Mouse (Mus musculus): Measurements from ENCODE around the gene Gm38392. TPM values are rescaled to one million over a fixed set of nuclear protein-coding genes. Genes with fewer than 3 reads are reported as not detected.

The Gm38392 gene
- polyA plus RNA-seq (2015; fragmentation: Nextera tagmentation; extraction: Ambion mirVana): 0.23 and 0.33 TPM in 2 replicates

- Histone ChIP-seq H3K4me1 (replicated peaks) (no peaks in the 10 kb centered on the region), H3K36me3 (no peaks in the 10 kb centered on the region), H3K4me3 (no peak within 1 kb of the TSS), H3K9ac (no peak within 1 kb of the TSS), H3K27me3 (no peaks in the 10 kb centered on the region), H3K9me3 (no peaks in the 10 kb centered on the region), H3K4me2 (no peak within 1 kb of the TSS), H3K27ac (replicated peaks) (no peak within 1 kb of the TSS)
- no peak for ATAC-seq (ENCODE audit: low read depth)
- 96% methylated on average over 4 of the region's 4 CpGs for WGBS
Measured at GRCm38 (mm10) chr3:88287110-88287509, at the start of gene Gm38392. Gene Gm38392 (minus strand): TSS chr3:88287210.

- WGBS: 2% methylated on average over 46 of the region's 66 CpGs
- Histone ChIP-seq H3K36me3 (no peaks in the 10 kb centered on the region; the same call in 1 of the 2 replicates), H3K9ac (peak within 1 kb of the TSS; percentile 91), H3K27ac (replicated peaks) (peak within 1 kb of the TSS; percentile 96), H3K4me1 (replicated peaks) (peaks cover 31% of the 10 kb centered on the region), H3K9me3 (no peaks in the 10 kb centered on the region), H3K27me3 (no peaks in the 10 kb centered on the region), H3K4me2 (peak within 1 kb of the TSS; percentile 72), H3K4me3 (peak within 1 kb of the TSS; percentile 82)
- peak; percentile 94 for ATAC-seq (ENCODE audit: low read depth)
Measured at GRCm38 (mm10) chr3:88336058-88337013, 49.3 kb upstream of the Gm38392 start, which contains the start of the genes Tmem79 and Smg5. Gene Tmem79 (minus strand): TSS chr3:88336148. Gene Smg5 (plus strand): TSS chr3:88336260.

- H3K36me3 ChIP-seq: no peaks in the 10 kb centered on the region
- WGBS: 2% methylated on average over 27 of the region's 27 CpGs
- peaks cover 31% of the 10 kb centered on the region for H3K4me1 ChIP-seq (replicated peaks)
- peak overlapping the region; percentile 91 for H3K9ac ChIP-seq
- H3K9me3 ChIP-seq: no peaks in the 10 kb centered on the region
- peak; percentile 68; the same call in 1 of the 2 replicates for ATAC-seq (ENCODE audit: low read depth)
- H3K4me3 ChIP-seq: peak overlapping the region; percentile 82
- peak overlapping the region; percentile 72 for H3K4me2 ChIP-seq
- peak overlapping the region; percentile 96 for H3K27ac ChIP-seq (replicated peaks)
- no peaks in the 10 kb centered on the region for H3K27me3 ChIP-seq
Measured at GRCm38 (mm10) chr3:88335436-88336053, 48.5 kb upstream of the Gm38392 start.

GRCm38 (mm10) chr3:88334902-88335435 lies 48.0 kb upstream of the Gm38392 start:
- peak overlapping the region; percentile 72 for H3K4me2 ChIP-seq

GRCm38 (mm10) chr3:88334029-88334658 lies 47.1 kb upstream of the Gm38392 start:
- Histone ChIP-seq H3K4me2 (no peak overlapping the region), H3K36me3 (peaks cover 8% of the 10 kb centered on the region; the same call in 1 of the 2 replicates), H3K9ac (no peak overlapping the region), H3K4me1 (replicated peaks) (peaks cover 28% of the 10 kb centered on the region), H3K27ac (replicated peaks) (no peak overlapping the region), H3K9me3 (no peaks in the 10 kb centered on the region), H3K4me3 (no peak overlapping the region), H3K27me3 (no peaks in the 10 kb centered on the region)
- no peak for ATAC-seq (ENCODE audit: low read depth)
- 62% methylated on average over 12 of the region's 12 CpGs for WGBS

More at GRCm38 (mm10) chr3:88334902-88335435, 48.0 kb upstream of the Gm38392 start:
- Histone ChIP-seq H3K27ac (replicated peaks) (peak overlapping the region; percentile 96), H3K4me3 (peak overlapping the region; percentile 82), H3K27me3 (no peaks in the 10 kb centered on the region), H3K9me3 (no peaks in the 10 kb centered on the region), H3K4me1 (replicated peaks) (peaks cover 31% of the 10 kb centered on the region), H3K9ac (peak overlapping the region; percentile 91), H3K36me3 (no peaks in the 10 kb centered on the region)
- no peak for ATAC-seq (ENCODE audit: low read depth)
- WGBS: 31% methylated on average over 3 of the region's 3 CpGs

GRCm38 (mm10) chr3:88331282-88331681 lies 44.3 kb upstream of the Gm38392 start:
- Histone ChIP-seq H3K27ac (replicated peaks) (no peak overlapping the region), H3K4me2 (no peak overlapping the region), H3K9me3 (no peaks in the 10 kb centered on the region), H3K4me3 (no peak overlapping the region), H3K36me3 (peaks cover 26% of the 10 kb centered on the region), H3K4me1 (replicated peaks) (peaks cover 11% of the 10 kb centered on the region), H3K9ac (no peak overlapping the region), H3K27me3 (no peaks in the 10 kb centered on the region)
- whole genome bisulfite sequencing: 30% methylated on average over 2 of the region's 2 CpGs
- no peak for ATAC-seq (ENCODE audit: low read depth)

- Histone ChIP-seq H3K36me3 (peaks cover 26% of the 10 kb centered on the region), H3K27me3 (no peaks in the 10 kb centered on the region), H3K4me2 (no peak overlapping the region), H3K9ac (no peak overlapping the region), H3K4me3 (no peak overlapping the region), H3K9me3 (no peaks in the 10 kb centered on the region), H3K27ac (replicated peaks) (no peak overlapping the region), H3K4me1 (replicated peaks) (peaks cover 13% of the 10 kb centered on the region)
- ATAC-seq (ENCODE audit: low read depth): no peak
- WGBS: 53% methylated on average over 5 of the region's 5 CpGs
Measured at GRCm38 (mm10) chr3:88328956-88329355, 41.9 kb upstream of the Gm38392 start.

- WGBS: 4% methylated on average over 10 of the region's 10 CpGs
- H3K9me3 ChIP-seq: no peaks in the 10 kb centered on the region
- H3K36me3 ChIP-seq: peaks cover 65% of the 10 kb centered on the region
- peak; percentile 79 for ATAC-seq (ENCODE audit: low read depth)
- H3K4me3 ChIP-seq: peak within 1 kb of the TSS; percentile 76
- peaks cover 13% of the 10 kb centered on the region for H3K4me1 ChIP-seq (replicated peaks)
- H3K27ac ChIP-seq (replicated peaks): no peak within 1 kb of the TSS
- peak within 1 kb of the TSS; percentile 82 for H3K4me2 ChIP-seq
- no peaks in the 10 kb centered on the region for H3K27me3 ChIP-seq
- peak within 1 kb of the TSS; percentile 83 for H3K9ac ChIP-seq
Measured at GRCm38 (mm10) chr3:88324951-88325405, 38.0 kb upstream of the Gm38392 start, which contains the start of gene Glmp. Gene Glmp (plus strand): TSS chr3:88325023.

GRCm38 (mm10) chr3:88299172-88299571 lies 12.2 kb upstream of the Gm38392 start:
- Histone ChIP-seq H3K4me3 (0 out of 2 replicates have a peak overlapping the region, but pooled peaks have one; percentile 89), H3K4me1 (replicated peaks) (peaks cover 28% of the 10 kb centered on the region), H3K4me2 (peak overlapping the region; percentile 97; the same call in 1 of the 2 replicates), H3K9ac (no peak overlapping the region), H3K27ac (replicated peaks) (no peak overlapping the region), H3K27me3 (no peaks in the 10 kb centered on the region), H3K36me3 (peaks cover 48% of the 10 kb centered on the region), H3K9me3 (no peaks in the 10 kb centered on the region)
- 95% methylated on average over 1 of the region's 1 CpGs for WGBS
- no peak for ATAC-seq (ENCODE audit: low read depth)

GRCm38 (mm10) chr3:88297321-88297851 lies 10.4 kb upstream of the Gm38392 start:
- Histone ChIP-seq H3K27me3 (no peaks in the 10 kb centered on the region), H3K4me1 (replicated peaks) (peaks cover 28% of the 10 kb centered on the region), H3K9ac (peak overlapping the region; percentile 90), H3K4me3 (peak overlapping the region; percentile 89), H3K36me3 (peaks cover 33% of the 10 kb centered on the region), H3K9me3 (no peaks in the 10 kb centered on the region), H3K27ac (replicated peaks) (peak overlapping the region; percentile 95), H3K4me2 (peak overlapping the region; percentile 97)
- peak; percentile 33; the same call in 1 of the 2 replicates for ATAC-seq (ENCODE audit: low read depth)
- under 1% methylated on average over 30 of the region's 30 CpGs for WGBS
